Mouse (Mus musculus): ENCODE results near the gene Calml4.
A peak's percentile ranks its signal among the peaks of the same experiment; 100 is the strongest.
"Not testable (repeated sequence)": the region's sequence is repeated elsewhere in the genome, so short reads cannot be mapped to it uniquely, and the experiment has no call there.

Calml4 gene

GRCm38 (mm10) chr9:62835705-62836446 is 22.0 kb upstream of the Calml4 start:
- no peak for DNase-seq (ENCODE audit: low read depth)

GRCm38 (mm10) chr9:62837611-62838010 is 20.3 kb upstream of the Calml4 start:
- no peak for DNase-seq (ENCODE audit: low read depth)

- DNase-seq (ENCODE audit: low read depth): no peak
Observed at GRCm38 (mm10) chr9:62838146-62838505, 19.8 kb upstream of the Calml4 start.

- DNase-seq (ENCODE audit: low read depth): peak; percentile 63
Observed at GRCm38 (mm10) chr9:62838506-62839171, 19.2 kb upstream of the Calml4 start, which contains the start of gene Cln6. TSS of gene Cln6 (plus strand) at chr9:62838785.

- DNase-seq (ENCODE audit: low read depth): no peak
Observed at GRCm38 (mm10) chr9:62839172-62839770, 18.6 kb upstream of the Calml4 start.

- DNase-seq (ENCODE audit: low read depth): no peak
Observed at GRCm38 (mm10) chr9:62843356-62844024, 14.4 kb upstream of the Calml4 start.

GRCm38 (mm10) chr9:62844461-62844860 is 13.4 kb upstream of the Calml4 start:
- no peak for DNase-seq (ENCODE audit: low read depth)

GRCm38 (mm10) chr9:62847694-62848093 is 10.2 kb upstream of the Calml4 start:
- peak; percentile 87 for DNase-seq (ENCODE audit: low read depth)

GRCm38 (mm10) chr9:62848641-62849040 is 9.2 kb upstream of the Calml4 start:
- no peak for DNase-seq (ENCODE audit: low read depth)

- no peak for DNase-seq (ENCODE audit: low read depth)
Observed at GRCm38 (mm10) chr9:62851571-62851970, 6.3 kb upstream of the Calml4 start.

- no peak for DNase-seq (ENCODE audit: low read depth)
Observed at GRCm38 (mm10) chr9:62854483-62854882, 3.4 kb upstream of the Calml4 start.

GRCm38 (mm10) chr9:62857216-62857615 is 664 bp upstream of the Calml4 start:
- no peak for DNase-seq (ENCODE audit: low read depth)

- DNase-seq (ENCODE audit: low read depth): no peak
Observed at GRCm38 (mm10) chr9:62858266-62859019, 563 bp downstream of the Calml4 start.

- not testable (repeated sequence) for DNase-seq (ENCODE audit: low read depth)
Observed at GRCm38 (mm10) chr9:62860102-62860501, 2.2 kb downstream of the Calml4 start.

- DNase-seq (ENCODE audit: low read depth): no peak
Observed at GRCm38 (mm10) chr9:62860866-62861265, 3.0 kb downstream of the Calml4 start.

- DNase-seq (ENCODE audit: low read depth): not testable (repeated sequence)
Observed at GRCm38 (mm10) chr9:62869236-62869635, 11.4 kb downstream of the Calml4 start.

GRCm38 (mm10) chr9:62870728-62871127 is 12.8 kb downstream of the Calml4 start:
- no peak for DNase-seq (ENCODE audit: low read depth)

- DNase-seq (ENCODE audit: low read depth): no peak
Observed at GRCm38 (mm10) chr9:62876966-62877616, 19.2 kb downstream of the Calml4 start.

GRCm38 (mm10) chr9:62877825-62878224 is 19.9 kb downstream of the Calml4 start:
- no peak for DNase-seq (ENCODE audit: low read depth)

GRCm38 (mm10) chr9:62881871-62882270 is 24.0 kb downstream of the Calml4 start:
- no peak for DNase-seq (ENCODE audit: low read depth)

GRCm38 (mm10) chr9:62894486-62894885 is 36.6 kb downstream of the Calml4 start:
- DNase-seq (ENCODE audit: low read depth): no peak

Measured in c-Kit-positive CD71-negative TER-119-negative erythroid progenitor cells, embryonic 14.5 days (primary cell).